Mouse (Mus musculus): Measurements from ENCODE around the gene Slit3.

Gene Slit3

DNA sequence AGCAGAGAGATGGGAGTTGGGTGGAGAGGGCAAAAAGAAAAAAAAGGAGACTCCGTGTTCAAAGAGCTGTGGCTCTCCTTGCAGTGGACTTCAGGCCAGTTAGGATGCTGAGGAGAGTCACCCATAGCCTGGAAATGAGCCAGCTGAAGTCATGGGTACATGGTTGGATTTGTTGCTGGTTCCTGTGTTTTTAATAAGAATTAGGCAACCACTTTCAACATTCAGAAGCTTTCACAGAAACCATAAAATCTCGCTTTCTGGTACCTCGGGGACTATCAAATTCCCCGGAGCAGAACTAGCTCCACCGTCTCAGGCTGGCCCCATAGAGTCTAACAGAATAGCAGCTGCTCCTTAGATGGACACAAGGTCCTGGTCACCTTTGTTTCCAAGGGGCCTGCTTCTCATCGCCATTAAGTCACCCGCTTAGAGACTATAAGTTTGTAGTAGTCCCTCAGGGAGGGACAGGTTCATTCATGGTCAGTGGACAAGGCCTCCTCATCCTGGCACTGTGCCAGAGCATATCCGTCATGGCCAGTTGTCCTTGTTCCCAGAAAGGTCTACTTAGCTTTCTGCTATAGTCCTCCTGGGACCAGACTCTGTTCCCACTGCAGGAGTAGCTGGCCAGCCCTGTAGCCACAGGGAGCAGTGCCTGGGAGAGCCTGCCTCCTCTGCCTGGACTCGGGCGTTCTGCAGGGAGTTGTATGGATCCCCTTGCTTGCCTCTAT lies 505.3 kb downstream of the Slit3 start:
- no peak for DNase-seq (ENCODE audit: low spot score in 2 of 2)

DNA sequence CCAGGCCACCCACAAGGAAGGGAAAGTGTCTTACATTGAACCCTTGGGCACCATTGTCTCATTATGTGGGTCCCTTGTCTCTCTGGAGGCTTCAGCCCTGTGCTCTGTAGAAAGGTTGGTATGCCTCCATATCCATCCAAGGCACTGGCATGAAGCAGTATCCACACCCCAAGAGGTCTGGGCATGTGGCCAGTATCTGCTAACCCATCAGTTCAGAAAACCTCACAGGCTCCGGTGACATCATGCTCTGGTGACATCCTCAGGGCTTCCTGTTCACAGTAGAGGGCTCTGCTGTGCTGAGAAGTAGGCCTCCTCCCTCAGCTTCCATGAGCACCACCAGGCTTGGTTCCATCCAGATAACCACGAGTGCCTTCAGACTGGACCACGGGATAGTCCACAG lies 506.8 kb downstream of the Slit3 start:
- DNase-seq (ENCODE audit: low spot score in 2 of 2), result no peak

GRCm38 (mm10) chr11:35632262-35632661 lies 511.2 kb downstream of the Slit3 start:
- DNase-seq (ENCODE audit: low spot score in 2 of 2), result no peak

GRCm38 (mm10) chr11:35637102-35637501 lies 516.1 kb downstream of the Slit3 start:
- no peak for DNase-seq (ENCODE audit: low spot score in 2 of 2)

GRCm38 (mm10) chr11:35638862-35639384 lies 517.9 kb downstream of the Slit3 start:
- no peak for DNase-seq (ENCODE audit: low spot score in 2 of 2)

GRCm38 (mm10) chr11:35639428-35639827 lies 518.4 kb downstream of the Slit3 start:
- no peak for DNase-seq (ENCODE audit: low spot score in 2 of 2)

DNA sequence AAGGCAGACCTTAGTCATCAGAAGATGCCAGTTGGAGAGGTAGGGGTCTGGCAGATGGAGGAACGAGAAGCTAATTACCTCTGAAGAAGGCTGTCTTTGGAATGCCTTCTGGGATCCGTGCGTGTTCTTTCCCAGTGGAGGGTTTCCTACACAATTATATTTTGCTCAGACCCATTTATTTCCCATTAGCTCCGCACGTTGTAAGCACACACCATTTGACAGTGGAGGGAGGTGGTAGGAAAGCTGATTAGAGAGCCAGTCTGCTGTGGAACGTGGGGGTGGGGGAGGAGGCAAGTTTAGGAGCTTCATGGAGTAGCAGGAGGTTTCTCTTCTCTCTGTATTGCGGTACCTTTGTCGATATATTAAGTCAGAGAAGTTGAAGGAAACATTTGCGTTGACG lies 530.3 kb downstream of the Slit3 start:
- no peak for DNase-seq (ENCODE audit: low spot score in 2 of 2)

DNA sequence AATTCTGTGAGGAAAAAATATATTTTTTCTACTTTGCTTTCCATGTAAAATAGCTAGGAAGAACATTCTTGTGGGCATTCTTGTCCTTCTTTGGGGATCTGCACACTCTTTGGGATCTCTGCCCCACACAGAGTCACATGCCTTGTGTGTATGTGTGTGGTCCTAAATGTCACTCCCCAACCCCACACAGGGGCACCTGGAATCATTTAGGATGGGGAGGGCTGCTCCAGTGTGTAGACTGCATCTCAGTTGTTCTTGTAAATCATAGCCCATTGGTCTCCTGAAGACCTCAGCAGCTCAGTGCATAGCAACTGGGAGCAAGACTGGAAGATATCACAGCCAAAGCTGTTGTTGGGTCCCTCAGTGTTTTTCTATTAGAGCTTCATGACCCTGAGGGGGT lies 534.8 kb downstream of the Slit3 start:
- no peak for DNase-seq (ENCODE audit: low spot score in 2 of 2)

- no peak for DNase-seq (ENCODE audit: low spot score in 2 of 2)
Measured at GRCm38 (mm10) chr11:35657582-35657981, 536.6 kb downstream of the Slit3 start.

DNA sequence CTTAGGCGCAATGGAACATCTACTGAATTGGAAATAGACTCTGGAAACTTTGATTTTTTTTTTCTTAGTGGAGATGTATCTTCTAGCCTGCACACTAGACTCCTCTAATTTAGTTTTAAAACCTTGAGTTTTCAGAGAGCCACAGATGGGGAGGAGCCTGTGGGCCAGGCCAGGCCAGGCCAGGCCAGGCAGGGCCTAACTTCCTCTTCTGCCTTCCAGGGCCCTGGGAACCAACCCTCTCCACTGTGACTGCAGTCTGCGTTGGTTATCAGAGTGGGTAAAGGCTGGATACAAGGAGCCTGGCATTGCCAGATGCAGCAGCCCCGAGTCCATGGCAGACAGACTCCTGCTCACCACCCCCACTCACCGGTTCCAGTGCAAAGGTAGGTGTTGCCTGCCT lies 539.9 kb downstream of the Slit3 start:
- DNase-seq (ENCODE audit: low spot score in 2 of 2), result no peak

DNA sequence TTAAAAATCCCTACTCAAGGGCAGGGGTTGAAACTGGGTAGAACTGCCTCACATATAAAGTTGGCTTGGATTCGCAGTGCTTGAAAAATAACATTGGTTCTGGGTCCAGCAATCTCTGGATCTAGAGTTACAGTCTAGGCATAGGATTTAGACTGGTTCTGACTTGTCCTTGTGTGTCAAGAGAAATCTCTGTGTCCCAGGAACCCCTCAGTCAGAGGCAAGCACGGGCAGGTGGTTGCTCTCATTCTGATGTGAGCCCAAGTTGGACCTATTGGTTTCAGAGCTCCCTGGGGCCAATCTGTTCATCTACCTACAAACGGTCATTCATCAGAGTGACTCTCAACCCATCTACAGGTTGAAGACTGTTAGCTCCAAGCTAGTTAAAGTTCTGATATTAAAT lies 541.9 kb downstream of the Slit3 start:
- no peak for DNase-seq (ENCODE audit: low spot score in 2 of 2)

GRCm38 (mm10) chr11:35663661-35664060 lies 542.6 kb downstream of the Slit3 start:
- DNase-seq (ENCODE audit: low spot score in 2 of 2), result no peak

DNA sequence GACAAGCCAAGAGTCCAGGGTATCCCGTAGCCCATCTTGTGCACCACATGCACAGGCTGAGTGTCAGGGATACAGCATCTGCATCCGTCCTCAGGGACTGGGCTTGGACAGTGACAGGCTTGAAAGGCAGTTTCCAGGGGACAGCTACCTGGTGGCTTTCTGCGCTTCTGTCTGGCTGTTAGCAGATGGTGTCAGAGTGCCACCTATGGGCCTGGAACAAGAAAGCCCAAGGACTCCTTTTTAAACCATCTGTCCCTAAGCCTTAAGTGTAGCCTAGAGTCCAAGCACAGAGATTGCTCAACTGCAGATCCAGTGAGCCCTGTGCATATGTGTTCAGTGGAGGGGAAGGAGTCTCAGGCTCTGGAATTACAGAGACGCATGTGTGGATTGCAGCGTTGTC lies 544.0 kb downstream of the Slit3 start:
- DNase-seq (ENCODE audit: low spot score in 2 of 2), result no peak

GRCm38 (mm10) chr11:35667428-35667827 lies 546.4 kb downstream of the Slit3 start:
- no peak for DNase-seq (ENCODE audit: low spot score in 2 of 2)

- DNase-seq (ENCODE audit: low spot score in 2 of 2), result no peak
Measured at GRCm38 (mm10) chr11:35668138-35668537, 547.1 kb downstream of the Slit3 start.

DNA sequence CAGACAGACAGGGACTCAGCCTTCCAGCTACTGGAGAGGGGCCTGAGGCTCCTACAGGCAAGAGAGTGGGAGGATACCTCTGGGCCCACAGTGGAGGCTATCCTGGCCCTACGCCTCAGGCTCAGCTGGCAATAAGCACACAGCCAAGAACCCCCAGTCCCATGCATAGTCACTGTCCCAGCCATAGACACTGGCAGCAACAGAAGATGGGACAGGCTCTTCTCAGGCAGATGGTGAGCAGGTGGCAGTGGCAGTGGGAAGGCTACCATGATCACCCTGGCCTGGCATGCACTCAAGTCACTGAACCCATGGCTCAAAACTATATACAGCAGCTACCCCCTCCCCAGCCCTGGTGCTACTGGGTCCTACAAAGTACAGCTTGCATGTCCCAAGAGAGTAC lies 547.7 kb downstream of the Slit3 start:
- DNase-seq (ENCODE audit: low spot score in 2 of 2), result no peak

- DNase-seq (ENCODE audit: low spot score in 2 of 2), result no peak
Measured at GRCm38 (mm10) chr11:35669536-35669935, 548.5 kb downstream of the Slit3 start.

DNA sequence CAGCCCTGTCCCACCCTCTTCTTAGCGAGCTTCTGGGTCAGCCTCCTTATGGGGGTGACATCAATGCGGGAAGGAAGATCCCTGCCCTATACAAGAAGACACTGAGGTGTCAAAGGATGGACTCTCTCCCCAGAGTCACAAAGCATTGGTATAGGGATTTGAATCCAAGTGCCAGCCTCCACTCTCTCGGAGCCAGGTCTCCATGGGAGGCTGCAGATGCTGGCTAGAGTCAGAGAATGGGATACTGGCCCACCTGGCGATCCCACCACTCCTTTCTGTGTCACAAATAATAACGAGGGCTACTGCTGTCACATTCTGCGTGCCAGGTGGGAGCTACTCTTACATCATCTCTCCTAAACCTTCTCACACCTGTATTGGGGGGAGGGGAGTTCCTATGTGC lies 549.2 kb downstream of the Slit3 start:
- DNase-seq (ENCODE audit: low spot score in 2 of 2), result no peak

- no peak for DNase-seq (ENCODE audit: low spot score in 2 of 2)
Measured at GRCm38 (mm10) chr11:35670746-35671145, 549.7 kb downstream of the Slit3 start.

DNA sequence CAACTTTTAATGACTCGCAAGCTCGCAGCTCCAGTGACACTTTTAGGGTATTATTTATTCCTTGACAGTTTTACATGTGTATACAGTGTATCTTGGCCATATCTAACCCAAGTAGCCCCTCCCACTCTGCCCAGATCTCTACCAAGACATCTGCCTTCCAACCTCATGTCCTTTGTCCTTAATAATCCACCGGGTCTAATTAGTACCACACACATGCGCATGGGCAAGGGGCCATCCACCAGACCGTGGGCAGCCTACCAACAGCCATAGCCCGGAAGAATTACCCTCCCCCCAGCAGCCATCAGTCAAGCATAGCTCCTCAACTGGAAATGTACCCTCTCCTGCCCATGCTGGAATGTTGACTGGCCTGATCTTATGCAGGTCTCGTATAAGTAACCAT lies 552.0 kb downstream of the Slit3 start:
- DNase-seq (ENCODE audit: low spot score in 2 of 2), result no peak

DNA sequence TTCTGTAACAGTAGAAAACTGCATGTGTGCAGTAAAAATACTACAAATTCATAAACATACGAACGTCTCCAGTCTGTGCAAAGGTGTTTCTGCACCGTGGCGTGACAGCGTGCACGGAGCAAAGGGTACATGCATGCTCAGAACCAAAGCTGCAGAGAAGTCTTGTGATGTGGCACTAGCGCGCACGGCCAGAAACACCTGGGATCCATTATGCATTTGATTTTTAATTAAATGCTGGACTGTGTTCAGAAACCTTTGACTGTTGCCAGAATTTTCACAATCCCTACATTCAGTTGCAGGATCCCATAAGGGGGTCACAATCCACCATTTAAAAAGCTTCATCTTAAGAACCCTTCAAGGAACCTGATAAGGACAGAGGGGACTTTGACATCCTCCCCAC lies 553.2 kb downstream of the Slit3 start:
- no peak for DNase-seq (ENCODE audit: low spot score in 2 of 2)

DNA sequence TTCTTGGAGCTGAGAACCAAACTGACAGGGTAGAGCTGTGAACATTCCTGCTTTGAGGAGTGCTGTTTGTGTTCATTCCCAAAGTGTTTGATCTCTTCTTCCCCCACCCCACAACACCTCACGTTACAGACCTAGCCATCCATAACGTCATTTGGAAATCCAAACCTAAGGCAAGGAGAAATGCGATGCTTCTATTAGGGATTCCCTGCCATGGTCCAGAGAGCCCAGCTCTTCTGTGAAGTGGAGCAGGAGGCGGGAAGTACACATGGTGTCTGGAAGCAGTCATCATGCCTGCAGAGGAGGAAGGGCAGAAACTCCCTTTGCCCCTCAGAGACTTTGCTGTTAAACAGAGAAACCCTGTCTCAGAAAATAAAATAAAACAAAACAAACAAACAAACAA lies 555.7 kb downstream of the Slit3 start:
- no peak for DNase-seq (ENCODE audit: low spot score in 2 of 2)

GRCm38 (mm10) chr11:35679976-35680375 lies 559.0 kb downstream of the Slit3 start:
- peak in 1 of 2 experiments; percentile 24 for DNase-seq (ENCODE audit: low spot score in 2 of 2)

DNA sequence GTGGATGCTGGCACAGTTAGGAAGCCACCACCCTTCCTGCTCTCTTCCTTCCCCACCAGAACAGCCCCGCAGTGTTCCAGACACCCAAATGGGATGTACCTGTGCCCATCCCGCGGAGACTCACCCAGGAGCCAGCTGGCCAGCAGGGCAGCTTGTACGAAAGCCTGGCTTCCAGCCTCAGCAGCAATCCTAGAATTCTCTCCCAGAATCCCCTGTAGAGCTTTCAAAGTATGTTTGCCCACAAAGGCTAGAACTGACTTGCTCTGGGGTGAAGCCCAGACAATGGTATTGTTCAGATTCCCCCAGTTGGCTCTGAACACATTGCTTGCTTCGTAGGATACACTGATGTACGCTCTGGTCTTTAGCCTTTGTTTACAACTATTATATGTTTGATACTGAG lies 566.3 kb downstream of the Slit3 start:
- DNase-seq (ENCODE audit: low spot score in 2 of 2), result no peak

All from frontal cortex, postnatal 25 days (tissue).